Mouse (Mus musculus) lung, embryonic 16.5 days (tissue): ENCODE measurements around the gene 2210011C24Rik. TPM values are rescaled to one million over a fixed set of nuclear protein-coding genes. Genes with fewer than 3 reads are reported as not detected.

Source experiments
- ATAC-seq: fragments of 200-750 bp; cut with Nextera tagmentation; 2 replicates; pipeline ENCODE4 v1.8.0; 2017; ENCODE audit warnings: low read depth, mild to moderate bottlenecking, moderate library complexity
- H3K27ac ChIP-seq: fragments of 300-500 bp; sonication (generic); 2 replicates; pipeline ENCODE4 v1.5.1; 2014; ENCODE audit warnings: mild to moderate bottlenecking, control low read depth, low read length
- H3K27me3 ChIP-seq: fragments of 300-500 bp; sonication (generic); 2 replicates; pipeline ENCODE4 v1.6.1; 2014; ENCODE audit warnings: low read depth, low read length, mixed read lengths; ENCODE audit not compliant: control insufficient read depth, insufficient read depth
- H3K36me3 ChIP-seq: fragments of 300-500 bp; sonication (generic); 2 replicates; pipeline ENCODE4 v1.6.1; 2014; ENCODE audit warnings: low read length; ENCODE audit not compliant: control insufficient read depth, insufficient read depth
- H3K4me1 ChIP-seq: fragments of 300-500 bp; sonication (generic); replicated peaks from 2 replicates; pipeline ENCODE4 v1.6.1; 2014; ENCODE audit warnings: low read length, mixed read lengths; ENCODE audit not compliant: control insufficient read depth, insufficient read depth
- H3K4me2 ChIP-seq: fragments of 300-500 bp; sonication (generic); 2 replicates; pipeline ENCODE4 v1.6.1; 2014; ENCODE audit warnings: low read depth, low read length, control low read depth
- H3K4me3 ChIP-seq: fragments of 300-500 bp; sonication (generic); 2 replicates; pipeline ENCODE4 v1.5.1; 2014; ENCODE audit warnings: mild to moderate bottlenecking, low read length, control low read depth
- H3K9ac ChIP-seq: fragments of 300-500 bp; sonication (generic); 2 replicates; pipeline ENCODE4 v1.6.1; 2014; ENCODE audit warnings: low read length, control low read depth
- H3K9me3 ChIP-seq: fragments of 300-500 bp; sonication (generic); 2 replicates; pipeline ENCODE4 v1.6.1; 2016; ENCODE audit warnings: low read length; ENCODE audit not compliant: control insufficient read depth
- WGBS: fragments of 180-500 bp; shearing (Covaris S2); extraction: QIAGEN DNeasy Blood & Tissue Kit; methylation state at CpG from one replicate; pipeline ENCODE4 v1.1.7; 2014; 5-methylcytosine and 5-hydroxymethylcytosine counted together
- polyA plus RNA-seq: library from polyadenylated mRNA; unstranded; fragments of >200 nt; fragmentation: Nextera tagmentation; extraction: Ambion mirVana; gene quantifications from 2 replicates; pipeline ENCODE4 v1.2.1, GENCODE M21; 2015

Gene 2210011C24Rik
- polyA plus RNA-seq, 1 experiment from 2014 or later, result 4.4 TPM

GRCm38 (mm10) chr8:83976779-83977350 lies 35.1 kb downstream of the 2210011C24Rik start:
- Histone ChIP-seq H3K4me1 (peaks cover 28% of the 10 kb centered on the region), H3K9me3 (no peaks in the 10 kb centered on the region), H3K27ac (no peak overlapping the region), H3K27me3 (no peaks in the 10 kb centered on the region), H3K4me3 (no peak overlapping the region), H3K9ac (no peak overlapping the region), H3K4me2 (no peak overlapping the region), H3K36me3 (peaks cover 13% of the 10 kb centered on the region)
- WGBS, result 81% methylated on average over 5 of the region's 5 CpGs
- no peak for ATAC-seq

GRCm38 (mm10) chr8:83976101-83976630 lies 35.8 kb downstream of the 2210011C24Rik start:
- no peaks in the 10 kb centered on the region for H3K9me3 ChIP-seq
- H3K27me3 ChIP-seq, result no peaks in the 10 kb centered on the region
- 90% methylated on average over 4 of the region's 4 CpGs for WGBS
- no peak overlapping the region for H3K9ac ChIP-seq
- H3K27ac ChIP-seq, result no peak overlapping the region
- peaks cover 6% of the 10 kb centered on the region for H3K36me3 ChIP-seq
- no peak overlapping the region for H3K4me2 ChIP-seq
- H3K4me3 ChIP-seq, result no peak overlapping the region
- H3K4me1 ChIP-seq, result peaks cover 30% of the 10 kb centered on the region
- no peak for ATAC-seq

- Histone ChIP-seq H3K9me3 (no peaks in the 10 kb centered on the region), H3K9ac (no peak overlapping the region), H3K27ac (0 out of 2 replicates have a peak overlapping the region, but pooled peaks have one; percentile 28), H3K36me3 (peaks cover 2% of the 10 kb centered on the region), H3K4me1 (peaks cover 30% of the 10 kb centered on the region), H3K27me3 (no peaks in the 10 kb centered on the region), H3K4me3 (peak overlapping the region; percentile 86; the same call in 1 of the 2 replicates), H3K4me2 (peak overlapping the region; percentile 79)
- WGBS, result 59% methylated on average over 4 of the region's 4 CpGs
- ATAC-seq, result no peak
Observed at GRCm38 (mm10) chr8:83974521-83974920, 37.5 kb downstream of the 2210011C24Rik start.

GRCm38 (mm10) chr8:83973161-83974031 lies 38.6 kb downstream of the 2210011C24Rik start:
- peaks cover 30% of the 10 kb centered on the region for H3K4me1 ChIP-seq
- peak overlapping the region; percentile 79 for H3K4me2 ChIP-seq
- peaks cover 11% of the 10 kb centered on the region for H3K36me3 ChIP-seq
- no peaks in the 10 kb centered on the region for H3K9me3 ChIP-seq
- peak overlapping the region; percentile 68 for H3K27ac ChIP-seq
- peak overlapping the region; percentile 86 for H3K4me3 ChIP-seq
- ATAC-seq, result peak; percentile 20; the same call in 1 of the 2 replicates
- WGBS, result 2% methylated on average over 32 of the region's 37 CpGs
- peak overlapping the region; percentile 88 for H3K9ac ChIP-seq
- no peaks in the 10 kb centered on the region for H3K27me3 ChIP-seq

GRCm38 (mm10) chr8:83972150-83973120 lies 39.5 kb downstream of the 2210011C24Rik start, which contains the start of gene Prkaca:
Gene Prkaca, plus strand, starts transcription at chr8:83972993.
- under 1% methylated on average over 66 of the region's 94 CpGs for WGBS
- peak; percentile 99 for ATAC-seq

GRCm38 (mm10) chr8:83971661-83972060 lies 40.3 kb downstream of the 2210011C24Rik start:
- no peaks in the 10 kb centered on the region for H3K9me3 ChIP-seq
- H3K4me1 ChIP-seq, result peaks cover 18% of the 10 kb centered on the region
- H3K9ac ChIP-seq, result peak overlapping the region; percentile 76; the same call in 1 of the 2 replicates
- no peak overlapping the region for H3K27ac ChIP-seq
- no peaks in the 10 kb centered on the region for H3K27me3 ChIP-seq
- 77% methylated on average over 6 of the region's 6 CpGs for whole genome bisulfite sequencing
- H3K36me3 ChIP-seq, result peaks cover 15% of the 10 kb centered on the region
- H3K4me2 ChIP-seq, result peak overlapping the region; percentile 90
- ATAC-seq, result no peak
- peak overlapping the region; percentile 86 for H3K4me3 ChIP-seq

More at GRCm38 (mm10) chr8:83972150-83973120, 39.5 kb downstream of the 2210011C24Rik start, which contains the start of gene Prkaca:
- H3K36me3 ChIP-seq, result peaks cover 15% of the 10 kb centered on the region
- H3K4me3 ChIP-seq, result peak within 1 kb of the TSS; percentile 86
- peak within 1 kb of the TSS; percentile 88 for H3K9ac ChIP-seq
- H3K27me3 ChIP-seq, result no peaks in the 10 kb centered on the region
- peak within 1 kb of the TSS; percentile 68 for H3K27ac ChIP-seq
- no peaks in the 10 kb centered on the region for H3K9me3 ChIP-seq
- H3K4me2 ChIP-seq, result peak within 1 kb of the TSS; percentile 90
- H3K4me1 ChIP-seq, result peaks cover 25% of the 10 kb centered on the region

- no peak overlapping the region for H3K9ac ChIP-seq
- H3K4me2 ChIP-seq, result no peak overlapping the region
- H3K9me3 ChIP-seq, result no peaks in the 10 kb centered on the region
- H3K4me3 ChIP-seq, result no peak overlapping the region
- H3K36me3 ChIP-seq, result peaks cover 15% of the 10 kb centered on the region
- WGBS, result 86% methylated on average over 4 of the region's 4 CpGs
- no peaks in the 10 kb centered on the region for H3K27me3 ChIP-seq
- ATAC-seq, result no peak
- H3K27ac ChIP-seq, result no peak overlapping the region
- H3K4me1 ChIP-seq, result peaks cover 17% of the 10 kb centered on the region
Observed at GRCm38 (mm10) chr8:83971121-83971520, 40.9 kb downstream of the 2210011C24Rik start.

- WGBS, result 85% methylated on average over 7 of the region's 7 CpGs
- no peaks in the 10 kb centered on the region for H3K27me3 ChIP-seq
- no peak overlapping the region for H3K27ac ChIP-seq
- H3K36me3 ChIP-seq, result peaks cover 18% of the 10 kb centered on the region
- peaks cover 5% of the 10 kb centered on the region for H3K4me1 ChIP-seq
- no peak for ATAC-seq
- H3K4me2 ChIP-seq, result no peak overlapping the region
- H3K4me3 ChIP-seq, result no peak overlapping the region
- no peak overlapping the region for H3K9ac ChIP-seq
- no peaks in the 10 kb centered on the region for H3K9me3 ChIP-seq
Observed at GRCm38 (mm10) chr8:83967701-83968100, 44.3 kb downstream of the 2210011C24Rik start.
